Mouse (Mus musculus) gastrocnemius, postnatal 25 days (tissue): ENCODE results near the gene Plekhg1. TPM values are rescaled to one million over a fixed set of nuclear protein-coding genes. Genes with fewer than 3 reads are reported as not detected.

ENCODE experiments used
- DNase-seq: peaks from one replicate; pipeline ENCODE4 v3.0.0; 2022
- total RNA-seq, 2 experiments: library from RNA; stranded (reverse); gene quantifications; 1 replicate in 1 of 2; 2 replicates in 1 of 2; pipeline ENCODE4 v1.2.3; 2021

The Plekhg1 gene
- total RNA-seq, 2 experiments from 2014 or later: 3.4 to 3.8 TPM

- peak; percentile 34 for DNase-seq
These were observed 89.3 kb downstream of the Plekhg1 start for GRCm38 (mm10) chr10:3829472-3829871.

GRCm38 (mm10) chr10:3830618-3831017 is 90.5 kb downstream of the Plekhg1 start:
- no peak for DNase-seq

- no peak for DNase-seq
These were observed 91.6 kb downstream of the Plekhg1 start for GRCm38 (mm10) chr10:3831597-3832351.

- no peak for DNase-seq
These were observed 93.9 kb downstream of the Plekhg1 start for GRCm38 (mm10) chr10:3834060-3834459.

- peak; percentile 24 for DNase-seq
These were observed 94.5 kb downstream of the Plekhg1 start for GRCm38 (mm10) chr10:3834678-3835077.

GRCm38 (mm10) chr10:3835616-3836015 is 95.5 kb downstream of the Plekhg1 start:
- peak; percentile 55 for DNase-seq

GRCm38 (mm10) chr10:3839748-3840432 is 99.7 kb downstream of the Plekhg1 start:
- DNase-seq: no peak

GRCm38 (mm10) chr10:3844430-3844829 is 104.3 kb downstream of the Plekhg1 start:
- DNase-seq: no peak

GRCm38 (mm10) chr10:3847021-3847420 is 106.9 kb downstream of the Plekhg1 start:
- no peak for DNase-seq

GRCm38 (mm10) chr10:3851461-3851860 is 111.3 kb downstream of the Plekhg1 start:
- DNase-seq: no peak

- DNase-seq: no peak
These were observed 112.6 kb downstream of the Plekhg1 start for GRCm38 (mm10) chr10:3852733-3853132.

GRCm38 (mm10) chr10:3857912-3858311 is 117.7 kb downstream of the Plekhg1 start:
- no peak for DNase-seq

- DNase-seq: no peak
These were observed 118.3 kb downstream of the Plekhg1 start for GRCm38 (mm10) chr10:3858437-3858836.

GRCm38 (mm10) chr10:3858961-3859714 is 119.0 kb downstream of the Plekhg1 start:
- no peak for DNase-seq

GRCm38 (mm10) chr10:3863411-3864195 is 123.4 kb downstream of the Plekhg1 start:
- no peak for DNase-seq

GRCm38 (mm10) chr10:3864196-3864540 is 124.0 kb downstream of the Plekhg1 start:
- DNase-seq: no peak

- no peak for DNase-seq
These were observed 127.1 kb downstream of the Plekhg1 start for GRCm38 (mm10) chr10:3867298-3867697.

- DNase-seq: no peak
These were observed 130.7 kb downstream of the Plekhg1 start for GRCm38 (mm10) chr10:3870828-3871227.

- DNase-seq: no peak
These were observed 133.3 kb downstream of the Plekhg1 start for GRCm38 (mm10) chr10:3873467-3873866.

- no peak for DNase-seq
These were observed 137.8 kb downstream of the Plekhg1 start for GRCm38 (mm10) chr10:3877852-3878535.

GRCm38 (mm10) chr10:3881179-3881578 is 141.0 kb downstream of the Plekhg1 start:
- no peak for DNase-seq

GRCm38 (mm10) chr10:3888510-3888909 is 148.3 kb downstream of the Plekhg1 start:
- DNase-seq: no peak
